Comparison of ENCODE assay signal across 21 mouse cellular contexts in genomic region chr15:98924682-98925081, GRCm38 (mm10). TPM values are rescaled to one million over a fixed set of nuclear protein-coding genes. Genes with fewer than 3 reads are reported as not detected.
"Had no signal": no experiment of that assay in that cellular context is flagged by ENCODE, and none has a peak within 500 bp of the region (broad histone marks: within the 10 kb centered on the region; RNA-seq: fewer than 3 reads in every experiment).

No protein-coding gene starts in this region.

- H3K36me3 ChIP-seq: limb, embryonic 13.5 days; lung, embryonic 15.5 days; midbrain, embryonic 12.5 days; neural tube, embryonic 13.5 days; stomach, embryonic 15.5 days had no signal

- H3K27ac ChIP-seq: hindbrain, embryonic 14.5 days; kidney, postnatal 0 days; limb, embryonic 13.5 days; liver, embryonic 14.5 days; lung, embryonic 15.5 days; macrophage; midbrain, embryonic 12.5 days; neural tube, embryonic 13.5 days; stomach, embryonic 15.5 days had no signal

- H3K9ac ChIP-seq: hindbrain, embryonic 14.5 days; limb, embryonic 13.5 days; liver, embryonic 14.5 days; lung, embryonic 15.5 days; midbrain, embryonic 12.5 days; neural tube, embryonic 13.5 days; stomach, embryonic 15.5 days had no signal

- H3K4me3 ChIP-seq: limb, embryonic 13.5 days; lung, embryonic 15.5 days; midbrain, embryonic 12.5 days; neural tube, embryonic 13.5 days; stomach, embryonic 15.5 days had no signal

- H3K27me3 ChIP-seq: limb, embryonic 13.5 days; lung, embryonic 15.5 days; midbrain, embryonic 12.5 days; neural tube, embryonic 13.5 days; stomach, embryonic 15.5 days had no signal

- DNase-seq: left cerebral cortex, postnatal 4 days; lung, postnatal 14 days; retina, postnatal 1 day; right cerebral cortex, postnatal 4 days; thymus, adult 2 months; thymus, postnatal 36 days had no signal

- H3K4me2 ChIP-seq: hindbrain, embryonic 14.5 days; limb, embryonic 13.5 days; lung, embryonic 15.5 days; midbrain, embryonic 12.5 days; neural tube, embryonic 13.5 days; stomach, embryonic 15.5 days had no signal

- ATAC-seq: midbrain, embryonic 16.5 days had no signal

- H3K9me3 ChIP-seq: limb, embryonic 13.5 days; lung, embryonic 15.5 days; midbrain, embryonic 12.5 days; neural tube, embryonic 13.5 days; stomach, embryonic 15.5 days had no signal

RNA-seq across cellular contexts. Expression of gene Dhh, which starts 26.3 kb away (rescaled TPM):
- total RNA-seq: megakaryocyte-erythroid progenitor cell, adult 5-6 weeks had no signal
- polyA plus RNA-seq: macrophage had no signal

RNA-seq across cellular contexts. Expression of gene Gm49450, which starts 28.7 kb away (rescaled TPM):
- total RNA-seq: layer of hippocampus, adult 8-10 months; layer of hippocampus, postnatal 14 days; left cerebral cortex, adult 18-20 months; left cerebral cortex, postnatal 10 days; left cerebral cortex, postnatal 4 days; megakaryocyte-erythroid progenitor cell, adult 5-6 weeks had no signal
- polyA plus RNA-seq: hindbrain, embryonic 14.5 days; kidney, postnatal 0 days; limb, embryonic 13.5 days; lung, embryonic 15.5 days; midbrain, embryonic 12.5 days; midbrain, embryonic 16.5 days; neural tube, embryonic 13.5 days; stomach, embryonic 15.5 days had no signal
